Comparison of ENCODE assay signal across 15 mouse cellular contexts in the genomic region with DNA sequence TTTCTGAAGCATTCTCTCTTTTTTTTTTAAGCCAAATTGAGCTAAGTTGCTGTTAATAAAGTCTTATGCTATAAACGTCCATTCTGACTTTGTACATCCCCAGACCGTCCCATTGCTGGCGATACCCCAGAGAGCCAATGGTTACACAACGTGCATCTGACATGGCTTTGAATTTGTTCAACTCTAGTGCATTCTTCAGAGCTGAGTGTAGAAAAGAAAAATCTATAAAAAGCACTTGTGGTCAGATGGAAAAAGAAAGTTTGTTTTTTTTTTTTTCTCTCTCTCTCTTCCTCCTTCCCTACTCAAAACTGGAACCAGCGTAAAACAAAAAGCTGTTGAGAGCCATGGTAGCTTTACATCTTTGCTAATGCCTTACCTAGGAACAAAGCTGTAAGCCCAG. TPM values are rescaled to one million over a fixed set of nuclear protein-coding genes. Genes with fewer than 3 reads are reported as not detected.
DNase-seq lines count a peak whose midpoint lies in the region; ATAC-seq and TF ChIP-seq lines count a peak whose summit lies in the region.
"Had no signal": no experiment of that assay in that cellular context is flagged by ENCODE, and none has a peak within 500 bp of the region (broad histone marks: within the 10 kb centered on the region; RNA-seq: fewer than 3 reads in every experiment).

No protein-coding gene starts in this region.

- H3K27me3 ChIP-seq in heart, embryonic 13.5 days (replicated peaks): no peaks in the 10 kb centered on the region
- no peaks in the 10 kb centered on the region for H3K27me3 ChIP-seq in heart, embryonic 12.5 days (replicated peaks)
- H3K27me3 ChIP-seq: limb, embryonic 13.5 days had no signal

- H3K9ac ChIP-seq in heart, embryonic 13.5 days: no peak overlapping the region
- H3K9ac ChIP-seq in heart, embryonic 12.5 days: no peak overlapping the region
- H3K9ac ChIP-seq: limb, embryonic 13.5 days had no signal

- no peak for ATAC-seq in heart, embryonic 13.5 days (ENCODE audit: extremely low read depth, insufficient number of reproducible peaks, low FRiP score, low TSS enrichment)
- no peak for ATAC-seq in heart, embryonic 12.5 days (ENCODE audit: insufficient number of reproducible peaks, low FRiP score)

- peaks cover 18% of the 10 kb centered on the region for H3K36me3 ChIP-seq in heart, embryonic 13.5 days
- 0 out of 2 replicates have a peak, but pooled peaks cover 11% of the 10 kb centered on the region for H3K36me3 ChIP-seq in heart, embryonic 12.5 days
- no peaks in the 10 kb centered on the region for H3K36me3 ChIP-seq in macrophage (ENCODE audit: inconsistent target)

- no peak overlapping the region for H3K4me2 ChIP-seq in heart, embryonic 13.5 days
- H3K4me2 ChIP-seq in heart, embryonic 12.5 days: no peak overlapping the region
- H3K4me2 ChIP-seq: limb, embryonic 13.5 days; midbrain, embryonic 11.5 days had no signal

- H3K79me2 ChIP-seq in macrophage (ENCODE audit: inconsistent target): no peaks in the 10 kb centered on the region

- 0 out of 2 replicates have a peak overlapping the region, but pooled peaks have one; percentile 6 for H3K27ac ChIP-seq in heart, embryonic 13.5 days (replicated peaks)
- no peak overlapping the region for H3K27ac ChIP-seq in heart, embryonic 12.5 days (ENCODE audit: poor library complexity, severe bottlenecking)
- H3K27ac ChIP-seq in embryonic fibroblast, embryonic 13.5 days (ENCODE audit: insufficient read depth, low read length): peak overlapping the region; percentile 96
- peak overlapping the region; percentile 33 for H3K27ac ChIP-seq in macrophage
- H3K27ac ChIP-seq: hindbrain, embryonic 10.5 days; limb, embryonic 13.5 days had no signal

- H3K4me1 ChIP-seq in heart, embryonic 13.5 days: peaks cover 67% of the 10 kb centered on the region
- peaks cover 54% of the 10 kb centered on the region for H3K4me1 ChIP-seq in heart, embryonic 12.5 days (replicated peaks)
- peaks cover 41% of the 10 kb centered on the region for H3K4me1 ChIP-seq in embryonic fibroblast, embryonic 13.5 days (ENCODE audit: control insufficient read depth, insufficient read depth, low read length)

- peak; percentile 90 for DNase-seq in Muller cell, postnatal 12 days (ENCODE audit: inconsistent ontology term)
- no peak for DNase-seq in spleen, adult 12 weeks (ENCODE audit: low spot score)
- no peak for DNase-seq in natural killer cell, adult 2 months (ENCODE audit: low spot score in 2 of 2)
- DNase-seq: adrenal gland, adult 2 months; cerebellum, adult 8-10 months; right cerebral cortex, postnatal 14 days; thymus, adult 18-20 months had no signal

- WGBS in heart, embryonic 13.5 days: 79% methylated on average over 5 of the region's 5 CpGs
- 84% methylated on average over 5 of the region's 5 CpGs for WGBS in heart, embryonic 12.5 days
- 23% methylated on average over 5 of the region's 5 CpGs for WGBS in macrophage (ENCODE audit: missing documents)

- no peak overlapping the region for H3K4me3 ChIP-seq in heart, embryonic 13.5 days
- no peak overlapping the region for H3K4me3 ChIP-seq in heart, embryonic 12.5 days
- no peak overlapping the region for H3K4me3 ChIP-seq in embryonic fibroblast, embryonic 13.5 days (ENCODE audit: insufficient read depth, low read length)
- H3K4me3 ChIP-seq in macrophage (ENCODE audit: inconsistent target): no peak overlapping the region
- H3K4me3 ChIP-seq: forebrain, embryonic 10.5 days; hindbrain, embryonic 10.5 days; limb, embryonic 13.5 days had no signal

- TF ChIP-seq POLR2A in embryonic fibroblast, embryonic 13.5 days (IDR thresholded peaks at IDR 0.05; ENCODE audit: low read depth, low read length): no peak

- no peak for TF ChIP-seq CTCF in embryonic fibroblast, embryonic 13.5 days (IDR thresholded peaks at IDR 0.05; ENCODE audit: borderline replicate concordance, insufficient read depth, low read length)

- H3K9me3 ChIP-seq in heart, embryonic 13.5 days: no peaks in the 10 kb centered on the region
- no peaks in the 10 kb centered on the region for H3K9me3 ChIP-seq in heart, embryonic 12.5 days (replicated peaks)
- H3K9me3 ChIP-seq: forebrain, embryonic 10.5 days; hindbrain, embryonic 10.5 days; limb, embryonic 13.5 days had no signal

RNA-seq across cellular contexts. Expression of a gene that starts 41.8 kb away (rescaled TPM):
- polyA plus RNA-seq in heart, embryonic 13.5 days (2015; fragmentation: Nextera tagmentation; extraction: Ambion mirVana): 13.4 and 16.3 TPM in 2 replicates
- polyA plus RNA-seq in heart, embryonic 12.5 days (2016; fragmentation: Nextera tagmentation; extraction: Ambion mirVana): 16.5 and 17.9 TPM in 2 replicates
- 54.3 and 71.0 TPM in 2 replicates for polyA plus RNA-seq in embryonic fibroblast, embryonic 13.5 days (2011; ENCODE audit: insufficient read length, low read depth, missing spikeins)
- 100 to 1,000 TPM in 3 of 26 experiments, 10 to 100 TPM in 12, 1 to 10 TPM in 11; 3.2 to 105 (median 11.8) TPM for total RNA-seq in macrophage (2018; cell fraction: chromatin; rRNA removed)
- 10 to 100 TPM in 12 of 26 experiments, 1 to 10 TPM in 13, under 1 TPM in 1; 0.91 to 19.6 (median 5.0) TPM for total RNA-seq in macrophage (2018; cell fraction: cytosol; rRNA removed)
- 10 to 100 TPM in 13 of 26 experiments, 1 to 10 TPM in 13; 1.2 to 89.5 (median 12.6) TPM for total RNA-seq in macrophage (2018; cell fraction: nucleus; rRNA removed)
- polyA plus RNA-seq in macrophage (2018): 1.8 to 13.6 TPM (median 8.6 TPM) in 3 replicates
